Mouse (Mus musculus) adrenal gland, adult (tissue): ENCODE data around the gene Shc1.
A peak's percentile ranks its signal among the peaks of the same experiment; 100 is the strongest.
"Not testable (repeated sequence)": the region's sequence is repeated elsewhere in the genome, so short reads cannot be mapped to it uniquely, and the experiment has no call there.

Experiments used
- DNase-seq, 2 experiments: peaks; one replicate each; pipeline ENCODE4 v3.0.0; 2022 to 2023; ENCODE audit warnings: low spot score in 1 of 2; ENCODE audit not compliant: inconsistent age in 2 of 2

Shc1 gene

GRCm38 (mm10) chr3:89416158-89416557, 2.1 kb upstream of the Shc1 start:
- no peak for DNase-seq

DNA sequence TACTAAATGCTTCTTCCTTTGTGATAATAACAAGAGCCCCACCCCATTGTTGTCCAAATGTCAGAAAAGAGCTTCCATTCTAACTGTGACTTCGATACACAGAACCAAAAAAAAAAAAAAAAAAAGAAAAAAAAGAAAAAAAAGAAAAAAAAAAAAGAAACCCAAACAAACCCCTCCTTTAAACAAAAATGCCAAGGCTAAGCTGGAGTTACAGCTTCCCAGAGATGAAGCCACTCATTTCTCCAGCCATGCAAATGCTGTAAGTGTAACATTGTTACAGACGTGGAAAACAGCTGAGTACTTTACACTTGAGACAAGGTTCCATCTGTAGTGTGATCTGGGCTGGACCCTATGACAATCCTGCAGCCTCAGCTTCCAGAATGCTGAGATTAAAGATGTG, 1.1 kb upstream of the Shc1 start:
- DNase-seq: no peak

- DNase-seq: no peak
Measured at GRCm38 (mm10) chr3:89417840-89418169, 438 bp upstream of the Shc1 start.

GRCm38 (mm10) chr3:89418861-89419250, 613 bp downstream of the Shc1 start:
- DNase-seq: peak; percentile 88 to 97

GRCm38 (mm10) chr3:89419571-89419970, 1.3 kb downstream of the Shc1 start:
- DNase-seq: peak; percentile 66 to 92

DNA sequence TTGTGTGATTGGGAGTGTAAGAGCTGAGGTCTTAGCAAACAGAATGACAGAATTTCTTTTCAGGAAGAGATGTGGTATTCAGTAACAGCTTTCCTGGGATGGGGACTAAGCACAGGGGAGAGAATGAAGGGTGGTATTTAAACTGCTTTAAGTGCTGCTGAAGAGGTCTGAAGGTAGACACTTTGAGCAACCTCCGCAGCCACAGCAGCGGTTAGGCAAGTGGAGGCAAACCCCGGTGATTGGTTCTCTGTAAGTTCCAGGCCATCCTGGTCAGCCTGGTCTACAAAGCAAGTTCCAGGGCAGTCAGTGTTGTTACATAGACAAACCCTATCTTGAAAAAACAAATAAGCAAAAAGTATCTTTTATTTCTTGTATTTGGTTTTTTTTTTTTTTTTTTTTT, 1.7 kb downstream of the Shc1 start:
- no peak for DNase-seq

DNA sequence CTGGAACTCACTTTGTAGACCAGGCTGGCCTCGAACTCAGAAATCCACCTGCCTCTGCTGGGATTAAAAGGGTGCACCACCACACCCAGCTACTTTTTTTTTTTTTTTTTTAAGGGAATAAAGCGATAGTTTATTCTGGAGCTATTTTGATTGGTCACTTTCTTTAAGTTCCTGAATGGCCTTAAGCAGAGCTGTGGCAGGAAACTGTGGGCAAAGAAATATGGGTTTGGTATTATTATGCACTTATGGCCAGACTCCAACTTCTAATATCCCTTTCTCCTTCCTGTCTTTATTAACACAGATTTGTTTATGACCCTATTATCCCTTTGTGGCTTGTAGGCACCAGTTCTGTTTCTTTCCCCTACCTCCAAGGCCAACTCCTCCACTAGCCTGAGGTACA, 2.2 kb downstream of the Shc1 start:
- no peak for DNase-seq

GRCm38 (mm10) chr3:89421002-89421774, 2.9 kb downstream of the Shc1 start:
- peak; percentile 89 to 93 for DNase-seq

- peak; percentile 46 to 67 for DNase-seq
Measured at GRCm38 (mm10) chr3:89421810-89422473, 3.7 kb downstream of the Shc1 start.

DNA sequence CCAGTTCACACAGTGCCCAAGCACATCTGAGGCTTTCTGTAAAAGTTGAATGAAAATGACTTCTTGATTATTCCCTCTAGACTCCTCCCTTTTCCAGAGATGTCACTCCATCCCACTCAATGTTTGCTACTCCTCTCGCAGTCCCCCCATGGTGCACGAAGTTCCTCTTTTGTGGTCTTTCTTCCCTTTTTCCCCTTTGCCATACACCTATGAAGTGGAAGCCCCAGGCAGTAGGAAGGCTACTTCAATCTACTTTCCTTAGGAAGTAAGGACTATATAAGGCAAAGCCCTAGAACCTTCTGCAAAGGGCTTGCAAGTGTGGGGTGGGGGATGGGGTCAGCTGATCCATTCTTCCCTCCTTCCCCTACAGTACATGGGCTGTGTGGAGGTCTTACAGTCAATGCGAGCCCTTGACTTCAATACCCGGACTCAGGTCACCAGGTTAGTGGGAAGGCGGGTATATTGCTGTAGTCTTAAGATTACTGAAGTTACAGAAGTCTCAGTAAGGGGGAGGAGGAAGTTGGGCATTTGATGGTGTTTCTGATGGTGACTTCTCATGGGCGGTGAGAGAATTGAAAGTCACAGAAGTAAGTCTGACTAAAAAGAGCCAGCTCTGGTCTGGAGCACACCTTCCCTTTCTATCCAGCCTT, 4.4 kb downstream of the Shc1 start:
- DNase-seq: no peak

DNA sequence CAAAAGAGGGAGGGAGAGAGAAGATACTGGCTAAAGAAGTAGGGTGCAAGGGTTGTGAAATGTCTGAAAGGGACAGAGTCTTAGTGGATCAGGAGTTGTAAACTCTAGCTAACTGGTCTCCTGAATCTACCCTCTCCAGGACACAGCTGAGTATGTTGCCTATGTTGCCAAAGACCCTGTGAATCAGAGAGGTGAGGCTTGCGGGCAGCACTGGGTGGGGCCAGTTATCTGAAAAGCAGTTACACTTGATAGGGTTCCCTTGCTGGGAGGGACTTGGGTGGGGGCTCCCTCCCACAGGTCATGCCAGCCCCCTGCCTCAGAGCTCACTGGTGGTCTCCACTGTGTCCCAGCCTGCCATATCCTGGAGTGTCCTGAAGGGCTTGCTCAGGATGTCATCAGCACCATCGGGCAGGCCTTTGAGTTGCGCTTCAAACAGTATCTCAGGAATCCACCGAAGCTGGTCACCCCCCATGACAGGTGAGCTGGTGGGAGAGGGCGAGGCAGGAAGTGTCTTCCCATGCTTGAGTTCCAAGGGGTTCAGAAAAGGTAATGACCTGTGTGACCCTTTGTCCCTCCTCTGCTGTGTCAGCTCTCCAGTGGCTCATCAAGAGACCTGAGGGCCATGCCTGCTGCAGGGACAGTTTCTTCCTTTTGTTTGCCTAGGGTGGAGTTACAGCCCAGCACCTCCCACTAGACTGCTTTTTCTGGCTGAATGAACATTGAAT, 6.3 kb downstream of the Shc1 start:
- DNase-seq: no peak

- no peak for DNase-seq
Measured at GRCm38 (mm10) chr3:89425141-89425525, 6.9 kb downstream of the Shc1 start.

DNA sequence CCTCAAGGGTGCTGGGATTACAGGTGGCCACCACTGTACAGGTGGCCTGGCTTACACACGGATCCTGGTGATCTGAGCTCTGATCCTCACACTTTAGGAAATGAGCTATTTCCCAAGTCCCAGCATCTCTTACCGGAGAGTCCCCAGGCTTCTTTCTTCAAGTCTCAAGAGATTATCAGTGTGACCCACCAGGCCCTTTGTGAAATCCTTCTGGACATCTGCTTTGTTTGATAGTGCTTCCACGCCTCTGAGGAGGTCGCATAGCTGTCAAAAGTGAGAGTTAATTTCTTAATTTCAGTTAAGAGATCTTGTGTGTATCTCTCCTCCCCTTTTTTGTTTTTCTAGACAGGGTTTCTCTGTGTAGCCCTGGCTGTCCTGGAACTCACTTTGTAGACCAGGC, 7.6 kb downstream of the Shc1 start:
- no peak for DNase-seq

GRCm38 (mm10) chr3:89429021-89429420, 10.8 kb downstream of the Shc1 start:
- DNase-seq: not testable (repeated sequence)

GRCm38 (mm10) chr3:89430171-89431159, 12.2 kb downstream of the Shc1 start, which contains the start of gene Pygo2:
TSS of gene Pygo2 (plus strand) at chr3:89430214.
- DNase-seq: peak; percentile 99

DNA sequence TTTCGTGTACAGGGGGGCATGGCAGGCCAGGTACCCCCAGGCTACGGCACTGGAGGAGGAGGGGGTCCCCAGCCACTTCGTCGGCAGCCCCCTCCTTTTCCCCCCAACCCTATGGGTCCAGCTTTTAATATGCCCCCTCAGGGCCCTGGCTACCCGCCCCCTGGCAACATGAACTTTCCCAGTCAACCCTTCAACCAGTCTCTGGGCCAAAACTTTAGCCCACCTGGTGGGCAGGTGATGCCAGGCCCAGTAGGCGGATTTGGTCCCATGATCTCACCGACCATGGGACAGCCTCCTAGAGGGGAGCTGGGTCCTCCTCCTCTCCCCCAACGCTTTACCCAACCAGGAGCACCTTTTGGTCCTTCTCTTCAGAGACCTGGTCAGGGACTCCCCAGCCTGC, 14.4 kb downstream of the Shc1 start:
- DNase-seq: no peak

- no peak for DNase-seq
Measured at GRCm38 (mm10) chr3:89434532-89434931, 16.3 kb downstream of the Shc1 start.

DNA sequence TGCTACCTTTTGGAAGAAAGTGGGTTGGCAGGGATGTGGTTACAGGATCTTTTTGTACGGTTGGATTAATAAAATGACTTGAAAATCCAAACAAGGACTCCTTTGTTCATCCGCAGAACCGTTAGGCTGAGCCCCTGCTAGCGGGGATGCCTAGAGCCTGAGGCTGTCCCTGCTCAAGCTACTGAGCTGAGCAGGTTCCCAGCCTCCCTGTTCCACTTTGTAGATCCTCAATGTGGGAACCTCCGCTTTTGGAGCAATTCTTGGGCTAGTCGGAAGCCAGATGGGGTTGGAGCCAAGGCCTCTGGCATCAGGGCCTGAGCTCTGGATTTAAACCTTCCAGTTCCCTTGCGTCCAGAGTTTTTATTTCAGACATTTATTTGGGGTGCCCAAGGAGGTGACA, 16.8 kb downstream of the Shc1 start:
- DNase-seq: no peak

DNA sequence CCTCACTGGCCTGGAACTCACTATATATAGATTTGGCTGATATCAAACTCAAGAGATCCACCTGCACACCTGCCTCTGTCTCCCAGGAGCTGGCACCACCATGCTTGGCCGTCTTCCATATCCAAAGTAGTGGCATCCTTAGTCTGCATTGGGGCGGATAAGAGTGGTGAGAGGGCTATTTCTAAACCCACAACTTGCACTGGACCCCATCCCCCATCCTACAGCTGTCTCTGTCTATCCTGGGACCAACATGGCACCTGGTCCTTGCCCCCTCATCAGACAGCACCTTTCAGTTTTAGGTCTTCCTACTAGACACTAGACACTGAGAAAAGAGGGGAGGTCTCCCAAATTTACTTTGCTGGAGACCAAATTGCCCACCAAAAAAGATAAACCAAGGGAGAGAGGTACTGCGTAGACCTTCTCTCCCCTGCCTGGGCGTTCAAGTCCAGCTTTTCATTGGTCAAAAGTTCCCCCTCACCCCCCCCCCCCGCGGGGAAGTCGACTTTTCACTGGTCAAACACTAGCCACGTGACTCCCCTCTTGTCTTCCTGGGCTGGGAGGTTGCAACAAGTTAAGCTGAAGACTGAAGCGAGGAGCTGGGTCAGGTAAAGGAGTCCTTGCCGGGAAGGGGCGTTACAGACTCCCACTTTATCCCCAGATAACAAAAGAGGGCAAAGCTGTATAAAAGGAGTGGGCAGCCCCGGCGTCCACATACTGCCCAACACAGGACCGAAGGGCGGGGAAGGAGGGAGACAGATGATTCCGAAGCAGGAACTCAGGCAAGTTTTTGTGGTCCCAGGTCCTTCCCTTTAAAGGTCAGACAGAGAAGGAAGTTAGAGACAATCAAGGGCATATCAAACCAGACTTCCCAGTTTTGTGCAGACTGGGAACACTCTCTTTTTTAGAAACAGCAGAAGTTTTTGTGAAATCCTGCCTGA, 18.2 kb downstream of the Shc1 start, which contains the start of gene Pbxip1:
Gene Pbxip1 (plus strand): TSS at position 531 of the 938 bp plus-strand sequence.
- peak; percentile 77 to 92 for DNase-seq
